Mouse (Mus musculus) olfactory bulb, adult 2 months (tissue): ENCODE results near the gene Ifi203.
"Not testable (repeated sequence)": the region's sequence is repeated elsewhere in the genome, so short reads cannot be mapped to it uniquely, and the experiment has no call there.

Source experiments
- CTCF ChIP-seq: fragments of 200-500 bp; IDR thresholded peaks from 2 replicates; pipeline ENCODE4 v1.5.1; 2012; ENCODE audit warnings: low read depth, mild to moderate bottlenecking, low read length, moderate library complexity; ENCODE audit not compliant: insufficient read depth
- POLR2A ChIP-seq: fragments of 200-500 bp; IDR thresholded peaks from 2 replicates; pipeline ENCODE4 v1.6.1; 2012; ENCODE audit warnings: mild to moderate bottlenecking, low read depth, low read length, moderate library complexity; ENCODE audit not compliant: insufficient read depth

DNA sequence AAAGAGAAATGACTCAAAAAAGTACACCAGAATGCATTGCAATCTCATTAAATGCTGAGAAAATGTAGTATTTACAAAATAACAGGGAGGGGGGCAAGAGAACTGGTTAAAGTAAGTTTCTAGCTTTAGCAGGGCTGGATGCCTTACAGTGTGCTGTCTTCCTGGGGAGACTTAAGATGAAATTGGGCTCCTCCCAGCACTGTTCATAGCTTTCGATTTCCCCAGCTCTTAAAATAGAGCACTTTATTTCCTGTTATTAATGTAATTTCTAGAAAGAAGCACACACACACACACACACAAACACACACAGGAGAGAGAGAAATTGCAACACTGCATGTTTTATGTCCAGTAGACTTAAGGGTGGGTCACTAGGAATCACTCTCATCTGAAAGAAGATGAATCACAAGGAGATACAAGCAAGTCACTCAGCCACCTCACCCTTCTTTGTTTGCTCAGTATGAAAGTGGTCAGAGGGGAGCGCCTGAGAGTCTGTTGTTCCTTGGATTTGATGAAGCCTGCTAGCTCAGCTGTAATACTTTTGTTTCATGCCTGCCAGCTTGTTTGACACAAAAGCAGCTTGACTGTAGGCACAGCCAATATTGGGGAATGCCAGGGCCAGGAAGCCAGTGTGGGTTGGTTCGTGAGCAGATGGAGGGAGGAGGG, 62.3 kb downstream of the Ifi203 start:
- not testable (repeated sequence) for TF ChIP-seq CTCF, POLR2A
